Mouse (Mus musculus): ENCODE measurements at regions not wholly inside any gene's neighbourhood (a gene's known extent, or its start where the extent isn't known, plus 50 kb on each side); places are given as distances from the start of the nearest gene placed in this dataset.
A peak's percentile ranks its signal among the peaks of the same experiment; 100 is the strongest.

- Histone ChIP-seq H3K4me3 (no peak overlapping the region), H3K27ac (no peak overlapping the region), H3K4me1 (replicated peaks) (no peaks in the 10 kb centered on the region), H3K36me3 (no peaks in the 10 kb centered on the region), H3K27me3 (ENCODE audit: insufficient read depth, poor library complexity, severe bottlenecking) (no peaks in the 10 kb centered on the region), H3K9me3 (no peaks in the 10 kb centered on the region)
- no peak for DNase-seq (ENCODE audit: low spot score)
- WGBS = 88% methylated on average over 2 of the region's 2 CpGs
Measured at GRCm38 (mm10) chr14:21932771-21933170, 56.6 kb downstream of the Zfp503 start.

- Histone ChIP-seq H3K4me3 (no peak overlapping the region), H3K36me3 (no peaks in the 10 kb centered on the region), H3K9me3 (no peaks in the 10 kb centered on the region), H3K4me1 (replicated peaks) (no peaks in the 10 kb centered on the region), H3K27me3 (ENCODE audit: insufficient read depth, poor library complexity, severe bottlenecking) (no peaks in the 10 kb centered on the region), H3K27ac (no peak overlapping the region)
- WGBS = 77% methylated on average over 7 of the region's 7 CpGs
- DNase-seq (ENCODE audit: low spot score) = no peak
Measured at GRCm38 (mm10) chr14:21931944-21932343, 57.5 kb downstream of the Zfp503 start.

DNA sequence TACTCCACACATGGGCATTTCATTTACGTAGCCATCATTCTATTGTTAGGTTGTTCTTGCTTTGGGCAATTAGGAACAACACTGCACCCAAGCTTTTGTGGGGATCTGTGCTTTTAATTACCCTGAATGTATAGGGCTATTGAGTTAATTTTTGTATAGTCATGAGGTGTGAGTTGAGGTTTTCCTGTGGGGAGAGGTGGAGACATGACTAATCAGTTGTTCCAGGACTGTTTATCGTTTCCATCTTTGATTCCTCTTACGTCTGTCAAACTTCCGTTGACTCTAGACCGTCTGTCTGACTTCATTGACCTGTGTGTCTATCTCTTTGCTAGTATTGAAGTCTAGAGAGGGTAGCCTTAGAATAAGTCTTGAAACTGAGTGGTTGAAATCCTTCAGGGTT, 60.4 kb downstream of the Zfp503 start:
- no peak overlapping the region for H3K4me3 ChIP-seq
- DNase-seq (ENCODE audit: low spot score) = no peak
- H3K27ac ChIP-seq = no peak overlapping the region
- no peaks in the 10 kb centered on the region for H3K36me3 ChIP-seq
- H3K9me3 ChIP-seq = no peaks in the 10 kb centered on the region
- 86% methylated on average over 5 of the region's 5 CpGs for WGBS
- H3K4me1 ChIP-seq (replicated peaks) = no peaks in the 10 kb centered on the region
- no peaks in the 10 kb centered on the region for H3K27me3 ChIP-seq (ENCODE audit: insufficient read depth, poor library complexity, severe bottlenecking)

GRCm38 (mm10) chr14:21916671-21917070, 67.9 kb upstream of the Comtd1 start:
- 86% methylated on average over 3 of the region's 3 CpGs for WGBS
- Histone ChIP-seq H3K4me3 (no peak overlapping the region), H3K9me3 (0 out of 2 replicates have a peak, but pooled peaks cover 4% of the 10 kb centered on the region), H3K4me1 (replicated peaks) (no peaks in the 10 kb centered on the region), H3K36me3 (no peaks in the 10 kb centered on the region), H3K27me3 (ENCODE audit: insufficient read depth, poor library complexity, severe bottlenecking) (no peaks in the 10 kb centered on the region), H3K27ac (no peak overlapping the region)
- no peak for DNase-seq (ENCODE audit: low spot score)

DNA sequence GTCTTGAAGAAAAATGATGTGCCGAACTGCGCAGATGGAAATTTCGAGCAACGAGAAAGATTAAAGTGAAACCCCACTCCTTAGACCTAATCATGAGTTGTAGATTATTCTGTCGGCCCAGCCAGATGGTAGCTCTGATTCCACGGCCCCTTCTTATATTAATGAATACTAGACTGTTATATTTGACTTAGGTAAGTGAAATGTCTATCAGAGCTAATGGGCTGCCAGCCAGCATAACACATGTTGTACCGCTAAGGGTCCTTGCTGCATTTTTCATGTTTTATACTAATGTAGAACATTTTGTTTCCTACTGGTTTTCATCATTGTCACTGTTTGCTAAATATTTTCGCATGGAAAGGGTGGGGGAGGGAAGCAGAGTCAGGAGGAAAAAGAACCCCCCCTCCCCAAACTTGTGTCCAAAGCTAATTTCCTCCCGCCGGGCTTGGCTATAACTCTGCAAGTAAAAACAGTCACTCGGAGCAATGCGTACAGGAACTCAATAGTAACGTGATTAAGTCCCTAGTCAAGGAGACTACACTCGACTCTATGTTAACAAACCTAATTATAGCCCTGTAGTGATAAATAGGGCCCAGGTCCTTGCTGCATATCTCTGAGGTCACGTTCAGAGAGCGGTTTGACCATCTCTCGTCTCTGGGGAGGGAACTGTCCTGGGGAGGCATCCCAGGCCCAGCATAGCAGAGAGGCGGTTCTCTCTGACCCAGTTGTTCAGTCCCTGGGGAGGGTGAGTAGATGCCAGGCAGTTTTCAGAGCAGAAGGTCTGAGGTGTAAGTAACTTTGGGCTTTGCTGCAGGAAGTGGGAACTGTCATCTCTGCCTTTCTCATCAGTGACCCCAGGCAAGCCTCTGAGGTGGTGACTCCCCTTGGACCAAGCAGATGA, 56.0 kb upstream of the Comtd1 start:
- DNase-seq (ENCODE audit: low spot score) = no peak
- H3K9me3 ChIP-seq = no peaks in the 10 kb centered on the region
- WGBS = 60% methylated on average over 18 of the region's 18 CpGs
- H3K4me3 ChIP-seq = no peak overlapping the region
- H3K27me3 ChIP-seq (ENCODE audit: insufficient read depth, poor library complexity, severe bottlenecking) = no peaks in the 10 kb centered on the region
- no peaks in the 10 kb centered on the region for H3K36me3 ChIP-seq
- H3K4me1 ChIP-seq (replicated peaks) = peaks cover 42% of the 10 kb centered on the region
- peak overlapping the region; percentile 85 for H3K27ac ChIP-seq

- peak overlapping the region; percentile 85 for H3K27ac ChIP-seq
- H3K4me1 ChIP-seq (replicated peaks) = peaks cover 42% of the 10 kb centered on the region
- H3K4me3 ChIP-seq = peak overlapping the region; percentile 36
- no peaks in the 10 kb centered on the region for H3K36me3 ChIP-seq
- no peaks in the 10 kb centered on the region for H3K9me3 ChIP-seq
- peak; percentile 90 for DNase-seq (ENCODE audit: low spot score)
- WGBS = 21% methylated on average over 23 of the region's 23 CpGs
- no peaks in the 10 kb centered on the region for H3K27me3 ChIP-seq (ENCODE audit: insufficient read depth, poor library complexity, severe bottlenecking)
Measured at GRCm38 (mm10) chr14:21903562-21904497, 55.1 kb upstream of the Comtd1 start.

GRCm38 (mm10) chr14:21902856-21903255, 54.1 kb upstream of the Comtd1 start:
- Histone ChIP-seq H3K27ac (peak overlapping the region; percentile 85), H3K27me3 (ENCODE audit: insufficient read depth, poor library complexity, severe bottlenecking) (no peaks in the 10 kb centered on the region), H3K4me3 (no peak overlapping the region), H3K36me3 (no peaks in the 10 kb centered on the region), H3K4me1 (replicated peaks) (peaks cover 42% of the 10 kb centered on the region), H3K9me3 (no peaks in the 10 kb centered on the region)
- WGBS = 72% methylated on average over 1 of the region's 1 CpGs
- no peak for DNase-seq (ENCODE audit: low spot score)

- WGBS = 77% methylated on average over 3 of the region's 3 CpGs
- no peak for DNase-seq (ENCODE audit: low spot score)
- Histone ChIP-seq H3K36me3 (no peaks in the 10 kb centered on the region), H3K27ac (peak overlapping the region; percentile 85; the same call in 1 of the 2 replicates), H3K9me3 (no peaks in the 10 kb centered on the region), H3K27me3 (ENCODE audit: insufficient read depth, poor library complexity, severe bottlenecking) (no peaks in the 10 kb centered on the region), H3K4me1 (replicated peaks) (peaks cover 42% of the 10 kb centered on the region), H3K4me3 (no peak overlapping the region)
Measured at GRCm38 (mm10) chr14:21902456-21902855, 53.7 kb upstream of the Comtd1 start.

- DNase-seq (ENCODE audit: low spot score) = no peak
- Histone ChIP-seq H3K27me3 (ENCODE audit: insufficient read depth, poor library complexity, severe bottlenecking) (no peaks in the 10 kb centered on the region), H3K4me1 (replicated peaks) (peaks cover 39% of the 10 kb centered on the region), H3K9me3 (no peaks in the 10 kb centered on the region), H3K27ac (no peak overlapping the region), H3K36me3 (no peaks in the 10 kb centered on the region), H3K4me3 (no peak overlapping the region)
- 76% methylated on average over 2 of the region's 2 CpGs for WGBS
Measured at GRCm38 (mm10) chr14:21900951-21901350, 52.2 kb upstream of the Comtd1 start.

DNA sequence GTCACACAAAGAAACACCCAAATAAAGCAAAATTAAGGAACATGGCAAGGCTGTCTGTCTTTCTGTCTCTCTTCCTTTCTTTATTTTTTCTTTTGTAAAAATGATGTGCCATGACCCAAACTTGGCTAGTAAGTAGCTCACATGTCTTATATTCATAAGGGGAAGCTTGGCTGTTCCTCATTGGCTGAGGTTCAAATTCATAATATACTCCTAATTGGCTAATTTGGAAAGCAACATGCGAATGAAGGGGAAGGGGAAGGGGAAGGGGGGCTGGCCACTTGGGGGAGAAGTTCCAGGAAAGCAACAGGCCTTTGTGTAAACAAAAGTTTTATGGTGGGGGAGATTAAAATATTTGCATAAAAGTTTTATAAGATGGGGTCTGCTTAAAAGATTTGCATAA, 51.7 kb upstream of the Comtd1 start:
- H3K9me3 ChIP-seq = no peaks in the 10 kb centered on the region
- no peak overlapping the region for H3K27ac ChIP-seq
- no peak overlapping the region for H3K4me3 ChIP-seq
- DNase-seq (ENCODE audit: low spot score) = no peak
- peaks cover 34% of the 10 kb centered on the region for H3K4me1 ChIP-seq (replicated peaks)
- H3K36me3 ChIP-seq = no peaks in the 10 kb centered on the region
- WGBS = 63% methylated on average over 1 of the region's 1 CpGs
- H3K27me3 ChIP-seq (ENCODE audit: insufficient read depth, poor library complexity, severe bottlenecking) = no peaks in the 10 kb centered on the region

All from hindbrain, embryonic 10.5 days (tissue).